In the genomic region with DNA sequence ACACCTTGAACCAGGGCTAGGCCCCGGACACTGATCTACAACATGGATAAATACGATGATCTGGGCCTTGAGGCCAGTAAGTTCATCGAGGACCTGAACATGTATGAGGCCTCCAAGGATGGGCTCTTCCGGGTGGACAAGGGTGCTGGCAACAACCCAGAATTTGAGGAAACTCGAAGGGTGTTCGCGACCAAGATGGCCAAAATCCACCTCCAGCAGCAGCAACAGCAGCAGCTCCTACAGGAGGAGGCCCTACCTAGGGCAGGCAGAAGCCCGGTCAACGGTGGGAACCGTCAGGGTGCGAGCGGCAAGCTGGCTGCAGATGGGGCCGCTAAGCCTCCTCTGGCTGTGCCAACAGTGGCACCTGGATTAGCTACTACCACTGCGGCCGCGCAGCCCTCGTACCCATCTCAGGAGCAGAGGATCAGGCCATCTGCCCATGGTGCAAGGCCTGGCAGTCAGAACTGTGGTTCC, we compare ENCODE assay signal across 8 mouse cellular contexts. TPM values are rescaled to one million over a fixed set of nuclear protein-coding genes. Genes with fewer than 3 reads are reported as not detected.
DNase-seq lines count a peak whose midpoint lies in the region; ATAC-seq and TF ChIP-seq lines count a peak whose summit lies in the region.

No protein-coding gene starts in this region.

- intact Hi-C loops in left cerebral cortex, postnatal 14 days (cut with DNase I) = no loop called here

- H3K36me3 ChIP-seq in embryonic facial prominence, embryonic 11.5 days (replicated peaks; ENCODE audit: control insufficient read depth, insufficient read depth, low read depth, low read length) = no peaks in the 10 kb centered on the region; the same call in 1 of the 2 replicates
- H3K36me3 ChIP-seq in hindbrain, embryonic 13.5 days = no peaks in the 10 kb centered on the region
- peaks cover 15% of the 10 kb centered on the region for H3K36me3 ChIP-seq in liver, embryonic 14.5 days (replicated peaks; ENCODE audit: control insufficient read depth, insufficient read depth, low read depth)

- TF ChIP-seq POLR2A in olfactory bulb, adult 2 months (IDR thresholded peaks at IDR 0.05; ENCODE audit: insufficient read depth, low read depth, low read length) = no peak

- no peaks in the 10 kb centered on the region for H3K9me3 ChIP-seq in embryonic facial prominence, embryonic 11.5 days (replicated peaks; ENCODE audit: control insufficient read depth, low read length)
- H3K9me3 ChIP-seq in hindbrain, embryonic 13.5 days = no peaks in the 10 kb centered on the region
- H3K9me3 ChIP-seq in liver, embryonic 14.5 days (ENCODE audit: control insufficient read depth, low read length) = no peaks in the 10 kb centered on the region

- H3K27me3 ChIP-seq in embryonic facial prominence, embryonic 11.5 days (ENCODE audit: control insufficient read depth, insufficient read depth, low read length) = no peaks in the 10 kb centered on the region
- no peaks in the 10 kb centered on the region for H3K27me3 ChIP-seq in hindbrain, embryonic 13.5 days
- H3K27me3 ChIP-seq in liver, embryonic 14.5 days (ENCODE audit: control insufficient read depth, insufficient read depth, low read length) = no peaks in the 10 kb centered on the region

- peaks cover 5% of the 10 kb centered on the region for H3K4me1 ChIP-seq in embryonic facial prominence, embryonic 11.5 days (ENCODE audit: control insufficient read depth, insufficient read depth, low read length)
- peaks cover 51% of the 10 kb centered on the region for H3K4me1 ChIP-seq in hindbrain, embryonic 13.5 days (replicated peaks)
- peaks cover 40 to 50% of the 10 kb centered on the region in 2 experiments for H3K4me1 ChIP-seq in liver, embryonic 14.5 days (replicated peaks; ENCODE audit: control insufficient read depth in 2 of 2, insufficient read depth in 2 of 2, low read length in 1 of 2)
- H3K4me1 ChIP-seq in olfactory bulb, adult 2 months (ENCODE audit: control insufficient read depth, insufficient read depth, low read length) = peaks cover 10% of the 10 kb centered on the region

- WGBS in embryonic facial prominence, embryonic 11.5 days = 23% methylated on average over 17 of the region's 17 CpGs
- WGBS in hindbrain, embryonic 13.5 days = 21% methylated on average over 17 of the region's 17 CpGs
- WGBS in liver, embryonic 14.5 days (ENCODE audit: insufficient replicate concordance) = 19% methylated on average over 17 of the region's 17 CpGs
- 56% methylated on average over 17 of the region's 17 CpGs for WGBS in olfactory bulb, adult 2 months

- TF ChIP-seq CTCF in liver, embryonic 14.5 days (IDR thresholded peaks at IDR 0.05; ENCODE audit: low read depth) = no peak; the same call in 1 of the 2 replicates
- TF ChIP-seq CTCF in olfactory bulb, adult 2 months (IDR thresholded peaks at IDR 0.05; ENCODE audit: insufficient read depth, low read depth, low read length) = no peak

- peak; percentile 44 for DNase-seq in kidney, adult 9 months
- no peak for DNase-seq in kidney, adult 18-20 months
- no peak for DNase-seq in embryonic facial prominence, embryonic 11.5 days (ENCODE audit: low spot score)
- DNase-seq in liver, embryonic 14.5 days (ENCODE audit: low read depth in 3 of 3, low spot score in 3 of 3) = no peak
- DNase-seq in frontal cortex, postnatal 14 days (ENCODE audit: low spot score in 2 of 2) = no peak
- no peak for DNase-seq in left cerebral cortex, postnatal 14 days (ENCODE audit: low spot score in 2 of 2)

- H3K27ac ChIP-seq in embryonic facial prominence, embryonic 11.5 days (replicated peaks; ENCODE audit: low read depth, low read length) = no peak overlapping the region
- no peak overlapping the region for H3K27ac ChIP-seq in hindbrain, embryonic 13.5 days
- H3K27ac ChIP-seq in liver, embryonic 14.5 days = peak overlapping the region; percentile 76
- no peak overlapping the region for H3K27ac ChIP-seq in olfactory bulb, adult 2 months (ENCODE audit: insufficient read depth, low read depth, low read length)

- H3K4me2 ChIP-seq in embryonic facial prominence, embryonic 11.5 days (ENCODE audit: low read depth, low read length) = peak overlapping the region; percentile 83
- H3K4me2 ChIP-seq in hindbrain, embryonic 13.5 days = peak overlapping the region; percentile 63
- H3K4me2 ChIP-seq in liver, embryonic 14.5 days (ENCODE audit: low read depth) = peak overlapping the region; percentile 78

- 0 out of 2 replicates have a peak, but pooled peaks have one; percentile 6 for ATAC-seq in embryonic facial prominence, embryonic 11.5 days (replicated peaks; ENCODE audit: insufficient number of reproducible peaks, low FRiP score, low TSS enrichment, low read depth)
- ATAC-seq in hindbrain, embryonic 13.5 days (ENCODE audit: low FRiP score) = peak; percentile 25; the same call in 1 of the 2 replicates
- ATAC-seq in liver, embryonic 14.5 days (ENCODE audit: insufficient read depth) = peak; percentile 9

- no peak for TF ChIP-seq EP300 in liver, embryonic 14.5 days (IDR thresholded peaks at IDR 0.05; ENCODE audit: low read depth)

- peak overlapping the region; percentile 78 for H3K9ac ChIP-seq in embryonic facial prominence, embryonic 11.5 days (replicated peaks; ENCODE audit: low read length)
- peak overlapping the region; percentile 71 for H3K9ac ChIP-seq in hindbrain, embryonic 13.5 days
- peak overlapping the region; percentile 80 for H3K9ac ChIP-seq in liver, embryonic 14.5 days (replicated peaks)

- peak overlapping the region; percentile 68 for H3K4me3 ChIP-seq in embryonic facial prominence, embryonic 11.5 days (ENCODE audit: low read depth, low read length)
- H3K4me3 ChIP-seq in hindbrain, embryonic 13.5 days = peak overlapping the region; percentile 62
- H3K4me3 ChIP-seq in liver, embryonic 14.5 days (ENCODE audit: insufficient read depth in 1 of 2, low read depth in 2 of 2, low read length in 2 of 2) = peak overlapping the region; percentile 71 to 72
- H3K4me3 ChIP-seq in olfactory bulb, adult 2 months (ENCODE audit: insufficient read depth, low read depth, low read length) = peak overlapping the region; percentile 58

RNA-seq across cellular contexts. Expression of gene Limd1, which starts 0.7 kb away (rescaled TPM):
- 46.0 and 48.3 TPM in 2 replicates for polyA plus RNA-seq in embryonic facial prominence, embryonic 11.5 days (2014; fragmentation: Nextera tagmentation; extraction: Ambion mirVana)
- 17.3 and 18.1 TPM in 2 replicates for polyA plus RNA-seq in hindbrain, embryonic 13.5 days (2015; fragmentation: Nextera tagmentation; extraction: Ambion mirVana)
- polyA plus RNA-seq in liver, embryonic 14.5 days (2012; rRNA removed) = 10.7 and 12.7 TPM in 2 replicates
- polyA plus RNA-seq in liver, embryonic 14.5 days (2014; fragmentation: Nextera tagmentation; extraction: Ambion mirVana) = 23.2 and 24.2 TPM in 2 replicates
- polyA plus RNA-seq in olfactory bulb, adult 2 months (2012; ENCODE audit: insufficient read depth, insufficient read length, low replicate concordance, missing spikeins) = not detected in 2 replicates
- 1 to 10 TPM; 8.1 to 8.9 TPM for total RNA-seq in left cerebral cortex, postnatal 14 days (2021)

RNA-seq across cellular contexts. Expression of gene Sacm1l, which starts 50.3 kb away (rescaled TPM):
- polyA plus RNA-seq in embryonic facial prominence, embryonic 11.5 days (2014; fragmentation: Nextera tagmentation; extraction: Ambion mirVana) = 53.6 and 62.4 TPM in 2 replicates
- polyA plus RNA-seq in hindbrain, embryonic 13.5 days (2015; fragmentation: Nextera tagmentation; extraction: Ambion mirVana) = 50.4 and 52.4 TPM in 2 replicates
- 6.6 and 9.9 TPM in 2 replicates for polyA plus RNA-seq in liver, embryonic 14.5 days (2012; rRNA removed)
- polyA plus RNA-seq in liver, embryonic 14.5 days (2014; fragmentation: Nextera tagmentation; extraction: Ambion mirVana) = 25.8 and 28.7 TPM in 2 replicates
- not detected in 2 replicates for polyA plus RNA-seq in olfactory bulb, adult 2 months (2012; ENCODE audit: insufficient read depth, insufficient read length, low replicate concordance, missing spikeins)
- 10 to 100 TPM; 46.9 to 53.5 TPM for total RNA-seq in left cerebral cortex, postnatal 14 days (2021)

Comparison
In these comparisons a context has a peak if more than half of its experiments do, and no peak if none do; other contexts are left out.
1. RNA of gene Limd1, which starts 0.7 kb away (polyA plus RNA-seq): 46.0 to 48.3 TPM in embryonic facial prominence, embryonic 11.5 days, 10.7 to 24.2 TPM in liver, embryonic 14.5 days and 17.3 to 18.1 TPM in hindbrain, embryonic 13.5 days; not detected in olfactory bulb, adult 2 months; every median in the first group is over 10 times any median in the second.
2. Peak in every context shown above with its lines, with median percentiles within 50 percentile points of each other: ATAC-seq, H3K4me2 ChIP-seq, H3K4me3 ChIP-seq and H3K9ac ChIP-seq.